Mouse (Mus musculus): Measurements from ENCODE around the gene Gm49450.

The Gm49450 gene

GRCm38 (mm10) chr15:98953401-98954356 is at the start of gene Gm49450, which contains the start of gene Tuba1a:
Gm49450 (minus strand) TSS chr15:98953551.
Tuba1a (minus strand) TSS chr15:98953703.
- peak; percentile 96 for DNase-seq (ENCODE audit: extremely low read depth, low read depth)

GRCm38 (mm10) chr15:99001451-99001931 is 48.1 kb upstream of the Gm49450 start:
- no peak for DNase-seq (ENCODE audit: extremely low read depth, low read depth)

DNA sequence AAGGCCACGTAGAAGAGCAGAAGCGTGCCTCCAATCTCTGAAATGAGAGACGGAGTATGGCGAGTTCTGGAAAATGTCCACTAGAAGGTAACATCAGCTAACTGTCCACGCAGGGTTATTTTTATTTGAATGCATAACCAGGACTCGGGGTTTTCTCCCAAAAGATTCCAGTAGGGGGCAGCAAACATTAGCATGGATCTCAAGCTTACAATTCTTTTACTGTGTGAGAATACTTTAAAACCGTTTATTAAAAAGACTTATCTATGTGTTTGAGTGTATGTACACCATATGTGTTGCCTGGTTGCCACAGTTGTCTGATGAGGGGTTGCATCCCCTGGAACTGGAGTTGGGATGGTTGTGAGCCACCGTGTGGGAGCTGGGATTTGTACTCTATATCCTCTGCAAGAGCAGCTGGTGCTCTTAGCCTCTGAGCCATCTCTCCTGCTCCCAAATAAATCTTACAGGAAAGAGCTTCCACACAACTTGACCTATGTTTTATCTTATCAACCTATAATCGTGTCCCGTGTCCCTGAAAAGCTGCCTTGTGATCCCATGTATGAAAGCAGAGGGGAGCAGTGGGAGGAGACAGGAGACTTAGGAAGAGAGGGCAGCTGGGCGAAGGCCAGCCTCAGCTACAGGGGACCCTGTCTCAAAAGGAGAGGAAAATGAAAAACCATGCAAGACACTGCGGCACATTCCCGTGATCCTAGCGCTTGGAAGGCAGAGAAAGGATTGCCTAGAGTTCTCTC is 47.4 kb upstream of the Gm49450 start:
- peak; percentile 79 for DNase-seq (ENCODE audit: extremely low read depth, low read depth)

GRCm38 (mm10) chr15:98998775-98999157 is 45.4 kb upstream of the Gm49450 start:
- no peak for DNase-seq (ENCODE audit: extremely low read depth, low read depth)

GRCm38 (mm10) chr15:98997938-98998774 is 44.8 kb upstream of the Gm49450 start:
- no peak for DNase-seq (ENCODE audit: extremely low read depth, low read depth)

DNA sequence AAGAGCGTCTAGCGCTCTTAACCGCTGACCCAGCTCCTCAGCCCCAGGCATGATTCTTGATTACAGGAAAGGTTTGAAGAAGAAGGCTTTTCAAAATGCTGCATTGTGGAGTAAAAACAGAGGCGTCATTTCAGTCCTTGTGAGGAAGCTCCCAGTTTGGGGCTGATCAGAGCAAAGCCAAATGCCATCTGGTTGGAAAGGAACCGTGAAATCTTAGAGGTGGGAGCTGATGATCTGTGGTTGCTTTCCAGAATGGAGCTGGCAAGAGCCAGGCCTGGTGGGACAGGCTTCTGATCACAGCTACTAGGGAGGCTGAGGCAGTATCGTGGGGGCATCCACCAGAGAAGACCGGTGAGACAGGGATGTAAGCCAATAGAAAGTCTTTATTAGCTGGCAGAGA is 43.5 kb upstream of the Gm49450 start:
- no peak for DNase-seq (ENCODE audit: extremely low read depth, low read depth)

DNA sequence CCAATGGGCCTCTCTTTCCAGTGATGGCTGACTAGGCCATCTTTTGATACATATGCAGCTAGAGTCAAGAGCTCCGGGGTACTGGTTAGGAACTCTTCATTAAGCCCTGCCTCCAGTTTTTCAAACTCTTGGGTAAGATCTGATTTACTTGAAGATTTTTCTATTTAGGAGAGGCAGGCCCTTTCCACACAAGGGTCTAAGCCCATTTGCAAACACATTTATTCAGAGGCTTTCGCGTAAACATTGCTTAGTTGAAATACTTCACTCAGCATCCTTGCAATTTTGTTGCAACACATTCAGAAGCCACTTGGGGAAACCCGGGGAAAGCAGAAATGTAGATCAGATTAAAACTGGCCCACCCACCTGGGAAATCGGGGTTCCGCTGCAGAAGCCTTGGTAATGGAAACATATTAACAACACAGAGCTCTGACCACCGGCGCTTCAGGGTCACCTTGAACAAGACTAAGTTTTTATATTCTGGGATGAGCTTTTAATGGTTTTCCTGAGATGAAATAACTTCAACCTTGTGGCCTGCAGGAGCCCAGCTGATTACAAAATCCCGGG is 41.7 kb upstream of the Gm49450 start:
- DNase-seq (ENCODE audit: extremely low read depth, low read depth): no peak

DNA sequence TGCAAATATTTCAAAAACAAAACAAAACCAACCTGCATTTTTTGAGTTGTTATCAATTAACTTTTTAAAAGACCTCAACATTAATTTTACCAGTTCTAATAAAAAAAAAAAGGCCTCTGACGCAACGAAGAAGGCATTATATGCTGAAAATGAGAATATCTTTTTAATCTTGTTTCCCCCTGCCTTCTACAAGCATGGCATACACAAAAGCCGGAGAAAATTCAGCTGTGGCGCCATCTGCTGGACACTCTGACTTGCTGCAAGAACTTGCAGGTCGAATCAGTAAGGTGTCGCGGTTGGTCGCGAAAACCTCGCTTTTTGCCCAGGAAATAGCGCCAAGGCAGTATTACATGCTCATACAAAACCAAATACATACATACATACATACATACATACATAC is 40.5 kb upstream of the Gm49450 start:
- DNase-seq (ENCODE audit: extremely low read depth, low read depth): peak; percentile 92

GRCm38 (mm10) chr15:98993093-98993793 is 39.9 kb upstream of the Gm49450 start:
- peak; percentile 81 for DNase-seq (ENCODE audit: extremely low read depth, low read depth)

GRCm38 (mm10) chr15:98992086-98992912 is 38.9 kb upstream of the Gm49450 start:
- peak; percentile 97 for DNase-seq (ENCODE audit: extremely low read depth, low read depth)

DNA sequence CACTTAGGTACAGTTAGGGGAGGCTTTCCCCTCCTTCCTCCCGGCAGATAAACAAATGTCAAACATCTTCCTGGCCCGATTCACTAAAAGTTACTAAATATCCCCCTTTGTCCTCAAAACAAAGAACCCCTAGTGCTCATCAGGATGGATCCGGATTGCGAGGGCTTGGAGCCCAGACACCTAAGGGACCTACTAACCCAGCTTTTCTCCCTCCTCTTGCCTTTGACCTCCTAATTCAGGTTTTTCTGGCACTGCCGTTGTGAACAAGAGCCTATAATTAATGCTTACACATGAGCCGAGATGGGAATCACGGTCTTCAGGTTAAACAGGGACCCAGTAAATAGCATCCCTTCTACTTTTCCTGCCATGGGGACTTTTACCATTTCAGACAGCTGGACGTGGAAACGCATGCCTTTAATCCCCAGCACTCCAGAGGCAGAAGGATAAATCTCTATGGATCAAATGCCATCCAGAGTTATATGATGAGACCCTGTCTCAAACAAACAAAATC is 38.2 kb upstream of the Gm49450 start:
- no peak for DNase-seq (ENCODE audit: extremely low read depth, low read depth)

DNA sequence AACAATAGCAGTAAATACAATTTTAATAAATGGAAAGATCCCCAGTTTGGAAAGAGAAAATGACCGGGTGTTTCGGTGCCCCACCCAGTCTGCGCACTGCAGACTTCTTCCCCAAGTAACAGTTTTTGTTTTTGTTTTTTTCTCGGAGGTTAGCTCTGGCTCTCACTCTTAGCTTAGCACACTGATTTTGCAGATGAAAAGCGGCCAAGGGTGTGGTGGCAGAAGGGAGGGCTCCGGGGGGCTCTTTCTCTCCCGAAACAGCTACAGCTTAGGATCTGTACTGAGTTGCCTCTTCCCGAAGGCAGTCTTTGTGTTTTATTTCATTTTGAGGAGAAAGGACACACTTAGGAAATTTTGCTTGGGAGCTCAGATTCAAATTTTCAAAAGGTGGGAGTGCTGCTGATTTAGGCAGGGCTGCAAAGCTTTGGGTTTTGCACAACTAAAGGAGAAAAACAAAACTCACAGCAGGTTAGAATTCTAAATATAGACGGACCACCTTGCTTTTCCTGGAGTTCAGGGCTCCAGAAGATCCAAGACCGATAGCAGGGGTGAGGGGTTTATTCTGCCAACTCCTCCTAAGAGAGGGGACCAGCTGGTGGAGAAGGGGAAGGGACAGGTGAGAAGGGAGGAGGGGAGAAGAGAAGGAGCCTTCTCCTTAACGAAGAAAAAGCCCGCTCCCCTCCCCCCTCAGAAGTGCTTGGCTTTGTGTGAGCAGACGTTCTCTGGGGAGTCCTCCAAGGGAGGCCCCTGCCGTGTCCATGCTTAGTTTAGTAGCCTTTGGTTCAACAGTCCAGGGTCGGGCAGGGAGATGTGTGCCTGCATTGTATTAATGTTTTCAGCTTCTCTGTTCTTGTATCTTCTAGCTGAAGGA is 37.6 kb upstream of the Gm49450 start:
- no peak for DNase-seq (ENCODE audit: extremely low read depth, low read depth)

DNA sequence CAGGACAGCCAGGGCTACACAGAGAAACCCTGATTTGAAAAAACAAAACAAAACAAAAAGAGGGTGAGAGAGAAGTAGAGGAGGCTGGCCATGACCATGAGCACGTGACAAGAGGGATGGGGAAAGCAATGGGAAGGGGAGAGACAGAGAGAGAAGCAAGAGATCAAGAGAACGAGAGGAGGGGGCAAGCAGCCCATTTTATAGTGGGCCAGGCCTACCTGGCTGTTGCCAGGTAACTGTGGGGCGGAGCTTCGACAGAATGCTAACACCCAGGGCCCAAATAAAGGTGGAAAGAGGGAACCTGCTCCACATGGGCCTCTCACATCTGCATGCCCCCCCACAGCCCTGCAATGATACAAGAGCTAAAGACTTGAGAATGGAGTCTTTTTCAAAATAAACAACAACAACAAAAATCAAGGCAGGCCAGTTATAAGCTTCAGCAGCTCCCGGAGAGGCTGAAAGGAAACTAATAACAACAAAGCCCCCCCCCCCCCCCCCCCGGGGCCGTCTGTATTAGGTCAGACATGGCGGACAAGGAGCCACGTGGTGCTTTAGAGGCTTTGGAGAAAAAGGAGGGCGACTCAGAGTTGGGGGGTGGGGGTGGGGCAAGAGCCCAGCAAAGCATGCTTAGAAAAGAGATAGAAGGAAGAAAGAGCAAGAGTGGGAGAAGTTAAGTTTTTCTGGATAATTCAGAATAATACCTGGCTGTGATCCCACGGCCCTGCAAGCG is 36.5 kb upstream of the Gm49450 start:
- DNase-seq (ENCODE audit: extremely low read depth, low read depth): no peak

- no peak for DNase-seq (ENCODE audit: extremely low read depth, low read depth)
Measured at GRCm38 (mm10) chr15:98988787-98989186, 35.4 kb upstream of the Gm49450 start.

GRCm38 (mm10) chr15:98987661-98988181 is 34.4 kb upstream of the Gm49450 start:
- DNase-seq (ENCODE audit: extremely low read depth, low read depth): no peak

- DNase-seq (ENCODE audit: extremely low read depth, low read depth): no peak
Measured at GRCm38 (mm10) chr15:98987077-98987630, 33.8 kb upstream of the Gm49450 start.
